Comparison of ENCODE assay signal across 15 mouse cellular contexts in the genomic region with DNA sequence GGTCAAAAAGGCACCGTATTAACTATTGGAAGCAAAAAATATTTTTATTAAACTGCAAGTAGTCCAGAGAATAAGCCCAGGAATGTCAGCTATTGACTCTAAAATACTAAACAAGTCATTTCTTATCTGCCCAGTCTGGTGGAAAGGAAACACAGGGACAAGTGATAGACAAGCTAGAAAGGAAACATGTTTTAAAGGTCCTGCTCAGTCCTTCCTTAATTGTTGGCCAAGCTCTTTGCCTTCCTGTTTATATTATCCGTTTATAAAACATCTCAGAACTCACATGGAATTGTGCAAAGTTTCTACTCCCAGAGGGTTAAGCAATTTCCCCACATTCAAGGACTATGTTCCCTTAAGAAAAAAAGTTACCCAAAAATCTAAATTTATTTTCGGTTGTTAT. TPM values are rescaled to one million over a fixed set of nuclear protein-coding genes. Genes with fewer than 3 reads are reported as not detected.
A peak's percentile ranks its signal among the peaks of the same experiment; 100 is the strongest.
DNase-seq lines count a peak whose midpoint lies in the region; ATAC-seq and TF ChIP-seq lines count a peak whose summit lies in the region.
"Had no signal": no experiment of that assay in that cellular context is flagged by ENCODE, and none has a peak within 500 bp of the region (broad histone marks: within the 10 kb centered on the region; RNA-seq: fewer than 3 reads in every experiment).

No protein-coding gene starts in this region.

- no peaks in the 10 kb centered on the region for H3K36me3 ChIP-seq in kidney, adult 2 months (ENCODE audit: control insufficient read depth, insufficient read depth, low read length)
- no peaks in the 10 kb centered on the region for H3K36me3 ChIP-seq in lung, embryonic 15.5 days
- H3K36me3 ChIP-seq: forebrain, embryonic 12.5 days; limb, embryonic 10.5 days; midbrain, embryonic 13.5 days had no signal

- TF ChIP-seq CTCF in kidney, adult 2 months (conservative IDR thresholded peaks at IDR 0.05; ENCODE audit: insufficient read depth, insufficient read length, low read depth, low read length) = no peak

- no peaks in the 10 kb centered on the region for H3K27me3 ChIP-seq in kidney, adult 2 months (replicated peaks; ENCODE audit: control insufficient read depth, insufficient read depth, low read length)
- H3K27me3 ChIP-seq in lung, embryonic 15.5 days = no peaks in the 10 kb centered on the region
- H3K27me3 ChIP-seq: forebrain, embryonic 12.5 days; midbrain, embryonic 13.5 days had no signal

- TF ChIP-seq POLR2A in kidney, adult 2 months (IDR thresholded peaks at IDR 0.05; ENCODE audit: low read depth, low read length) = no peak

- H3K4me3 ChIP-seq in kidney, adult 2 months (ENCODE audit: insufficient read depth, low read depth, low read length) = no peak overlapping the region
- no peak overlapping the region for H3K4me3 ChIP-seq in lung, embryonic 15.5 days
- H3K4me3 ChIP-seq: forebrain, embryonic 12.5 days; limb, embryonic 10.5 days; midbrain, embryonic 13.5 days; myocyte had no signal

- H3K4me1 ChIP-seq in kidney, adult 2 months (ENCODE audit: control insufficient read depth, insufficient read depth, low read length) = no peaks in the 10 kb centered on the region
- no peaks in the 10 kb centered on the region for H3K4me1 ChIP-seq in lung, embryonic 15.5 days
- H3K4me1 ChIP-seq: forebrain, embryonic 12.5 days; limb, embryonic 10.5 days; midbrain, embryonic 13.5 days had no signal

- H3K9me3 ChIP-seq in lung, embryonic 15.5 days = no peaks in the 10 kb centered on the region
- H3K9me3 ChIP-seq: forebrain, embryonic 12.5 days; limb, embryonic 10.5 days; midbrain, embryonic 13.5 days had no signal

- WGBS in kidney, adult 2 months = 58% methylated on average over 3 of the region's 3 CpGs
- WGBS in lung, embryonic 15.5 days = 42% methylated on average over 3 of the region's 3 CpGs

- H3K9ac ChIP-seq in lung, embryonic 15.5 days = no peak overlapping the region
- H3K9ac ChIP-seq: forebrain, embryonic 12.5 days; midbrain, embryonic 13.5 days had no signal

- peak; percentile 52 for DNase-seq in kidney, adult 2 months
- no peak for DNase-seq in kidney, postnatal 25 days
- no peak for DNase-seq in lung, postnatal 14 days
- DNase-seq in spleen, adult 18-20 months = no peak
- DNase-seq in T-cell, adult 2 months (ENCODE audit: low spot score) = no peak
- DNase-seq: adrenal gland, postnatal 14 days; cerebellum, adult 2 months; embryo, embryonic 11 days; retina, postnatal 1 day had no signal

- no peak overlapping the region for H3K27ac ChIP-seq in kidney, adult 2 months (ENCODE audit: insufficient read depth, low read depth, low read length)
- H3K27ac ChIP-seq in lung, embryonic 15.5 days = peak overlapping the region; percentile 74
- H3K27ac ChIP-seq: forebrain, embryonic 12.5 days; limb, embryonic 10.5 days; midbrain, embryonic 13.5 days had no signal

- ATAC-seq in lung, embryonic 15.5 days (ENCODE audit: borderline replicate concordance, extremely low read depth, low FRiP score, low TSS enrichment) = no peak
- peak; percentile 46 to 53; a peak in 3 of 4 replicates for ATAC-seq in hematopoietic stem cell, adult 5-6 weeks (replicated peaks in 1 of 2; ENCODE audit: insufficient read depth in 1 of 2, low FRiP score in 2 of 2, low TSS enrichment in 1 of 2, low read depth in 1 of 2, poor library complexity in 2 of 2, severe bottlenecking in 2 of 2)
- ATAC-seq: midbrain, embryonic 13.5 days had no signal

- H3K4me2 ChIP-seq in lung, embryonic 15.5 days = 0 out of 2 replicates have a peak overlapping the region, but pooled peaks have one; percentile 13
- H3K4me2 ChIP-seq: forebrain, embryonic 12.5 days; midbrain, embryonic 13.5 days had no signal

RNA-seq across cellular contexts. Expression of a gene that starts 54.9 kb away (rescaled TPM):
- 9.5 and 9.8 TPM in 2 replicates for polyA plus RNA-seq in kidney, adult 2 months (2012; rRNA removed)
- polyA plus RNA-seq in lung, embryonic 15.5 days (2015; fragmentation: Nextera tagmentation; extraction: Ambion mirVana) = 34.0 and 38.6 TPM in 2 replicates
- 0.84 and 1.6 TPM in 2 replicates for total RNA-seq in hematopoietic stem cell, adult 5-6 weeks (2017)
